Mouse (Mus musculus) gastrocnemius, adult 18-20 months (tissue): ENCODE data around the gene Morf4l2. TPM values are rescaled to one million over a fixed set of nuclear protein-coding genes. Genes with fewer than 3 reads are reported as not detected.
"Not testable (repeated sequence)": the region's sequence is repeated elsewhere in the genome, so short reads cannot be mapped to it uniquely, and the experiment has no call there.

Experiments
- DNase-seq: peaks from one replicate; pipeline ENCODE4 v3.0.0; 2021; ENCODE audit warnings: low spot score
- total RNA-seq, 2 experiments: library from RNA; stranded (reverse); gene quantifications; 2 replicates each; pipeline ENCODE4 v1.2.3; 2021

Morf4l2 gene
- total RNA-seq, 2 experiments from 2014 or later, result 140 to 171 TPM

GRCm38 (mm10) chrX:136707446-136708167 lies 35.9 kb downstream of the Morf4l2 start, which contains the start of gene Tceal1:
Gene Tceal1 (plus strand): TSS chrX:136707982.
- peak; percentile 51 for DNase-seq

DNA sequence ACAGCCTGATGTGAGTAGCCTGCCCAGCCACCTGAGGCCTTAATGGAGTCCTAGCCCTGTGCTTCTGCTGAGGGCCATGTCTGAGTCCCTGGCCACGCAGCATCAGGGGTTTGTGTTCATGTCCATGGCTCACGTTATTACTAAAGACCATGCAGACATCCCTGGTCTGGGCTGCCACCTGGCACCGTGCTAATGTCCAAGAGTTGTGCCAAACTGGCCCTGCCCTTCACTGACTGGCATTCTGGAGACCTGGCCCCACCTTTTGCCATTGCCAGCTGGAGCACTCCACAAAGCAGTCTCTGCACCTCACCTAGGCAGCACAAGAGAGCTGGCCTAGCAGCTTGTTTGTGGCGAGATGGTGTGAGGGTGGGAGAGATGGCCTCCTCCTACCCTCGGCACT lies 50.3 kb downstream of the Morf4l2 start:
- no peak for DNase-seq

GRCm38 (mm10) chrX:136692294-136692675 lies 51.2 kb downstream of the Morf4l2 start:
- no peak for DNase-seq

- DNase-seq, result not testable (repeated sequence)
Measured at GRCm38 (mm10) chrX:136691606-136692293, 51.7 kb downstream of the Morf4l2 start.

Other genes starting within 250 kb of the Morf4l2 start
- gene Kir3dl1, start 225.7 kb downstream of the Morf4l2 start, total RNA-seq, result not detected
- not detected for gene Kir3dl2, start 199.6 kb downstream of the Morf4l2 start, total RNA-seq
- gene Tceal3, start 152.8 kb downstream of the Morf4l2 start, total RNA-seq, result under 1 TPM; 0.81 to 0.84 TPM
- gene Tceal1, start 35.7 kb downstream of the Morf4l2 start, total RNA-seq, result 1 to 10 TPM; 2.5 to 3.3 TPM
- gene Glra4, start 36.5 kb upstream of the Morf4l2 start, total RNA-seq, result not detected
- 1 to 10 TPM; 2.4 to 3.1 TPM for gene Plp1, start 79.0 kb upstream of the Morf4l2 start, total RNA-seq
- gene Rab9b, start 125.1 kb upstream of the Morf4l2 start, total RNA-seq, result under 1 TPM in 1 of 2 experiments, not detected in 1; 0.05 TPM
- gene H2bfm, start 183.6 kb upstream of the Morf4l2 start, total RNA-seq, result not detected
- 1 to 10 TPM; 6.6 to 7.5 TPM for gene Tmsb15b2, start 231.8 kb upstream of the Morf4l2 start, total RNA-seq
- under 1 TPM; 0.32 to 0.33 TPM for gene Tmsb15l, start 233.2 kb upstream of the Morf4l2 start, total RNA-seq
- gene Tmsb15b1, start 233.2 kb upstream of the Morf4l2 start, total RNA-seq, result 1 to 10 TPM; 2.2 to 5.5 TPM
- gene Zcchc18, start 249.5 kb upstream of the Morf4l2 start, total RNA-seq, result under 1 TPM; 0.09 to 0.11 TPM